19 mouse cellular contexts compared by ENCODE assay signal in the genomic region with DNA sequence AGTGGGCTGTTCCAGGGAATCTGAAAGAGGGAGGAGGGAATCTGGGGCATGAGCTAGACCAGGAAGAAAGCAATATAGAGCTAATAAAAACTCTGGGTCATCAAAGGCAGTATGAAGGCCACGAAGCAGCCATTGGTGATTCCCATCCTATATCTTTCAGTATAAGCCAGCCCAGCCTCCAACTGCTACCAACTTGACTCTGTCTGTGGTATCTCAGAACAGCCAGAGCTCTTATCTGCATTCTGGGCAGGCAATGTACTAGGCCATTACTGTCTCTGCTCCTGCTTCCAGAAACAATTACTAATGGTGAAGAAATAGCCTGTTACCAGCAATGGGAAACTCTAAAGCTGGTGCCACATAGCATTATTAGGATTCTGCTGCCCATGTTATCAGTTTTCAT.
A peak's percentile ranks its signal among the peaks of the same experiment; 100 is the strongest.
DNase-seq lines count a peak whose midpoint lies in the region; ATAC-seq and TF ChIP-seq lines count a peak whose summit lies in the region.
"Had no signal": no experiment of that assay in that cellular context is flagged by ENCODE, and none has a peak within 500 bp of the region (broad histone marks: within the 10 kb centered on the region; RNA-seq: fewer than 3 reads in every experiment).

No protein-coding gene starts in this region.

- DNase-seq in right cerebral cortex, adult 18-20 months, result no peak
- DNase-seq in left cerebral cortex, adult 2 months (ENCODE audit: extremely low spot score in 1 of 2, low spot score in 2 of 2), result no peak
- DNase-seq in thymus, postnatal 25 days, result no peak
- DNase-seq: adrenal gland, adult 2 months; adrenal gland, postnatal 10 days; adrenal gland, postnatal 25 days; cerebellum, adult 11 months; cerebellum, adult 18-20 months; cerebellum, adult 8-10 months; cerebellum, adult 9-11 months; cerebellum, postnatal 14 days; cerebellum, postnatal 36 days had no signal

- no peaks in the 10 kb centered on the region for H3K9me3 ChIP-seq in intestine, embryonic 15.5 days
- no peaks in the 10 kb centered on the region for H3K9me3 ChIP-seq in intestine, postnatal 0 days (ENCODE audit: control insufficient read depth)
- H3K9me3 ChIP-seq: embryonic facial prominence, embryonic 10.5 days; embryonic facial prominence, embryonic 12.5 days had no signal

- no peak overlapping the region for H3K27ac ChIP-seq in intestine, embryonic 15.5 days
- no peak overlapping the region for H3K27ac ChIP-seq in intestine, postnatal 0 days (ENCODE audit: low read depth, low read length)
- H3K27ac ChIP-seq in left cerebral cortex, adult 2 months, result no peak overlapping the region
- H3K27ac ChIP-seq: embryonic facial prominence, embryonic 10.5 days; embryonic facial prominence, embryonic 12.5 days had no signal

- ATAC-seq in intestine, embryonic 15.5 days, result peak; percentile 43; the same call in 1 of the 2 replicates
- peak; percentile 57; the same call in 1 of the 2 replicates for ATAC-seq in intestine, postnatal 0 days
- ATAC-seq in megakaryocyte-erythroid progenitor cell, adult 5-6 weeks (replicated peaks; ENCODE audit: low FRiP score, low TSS enrichment, poor library complexity, severe bottlenecking), result peak; percentile 99
- ATAC-seq: forebrain, embryonic 14.5 days; forebrain, embryonic 16.5 days had no signal

- H3K4me3 ChIP-seq in intestine, embryonic 15.5 days (replicated peaks), result no peak overlapping the region
- H3K4me3 ChIP-seq in intestine, postnatal 0 days (ENCODE audit: low read depth, low read length), result no peak overlapping the region
- no peak overlapping the region for H3K4me3 ChIP-seq in left cerebral cortex, adult 2 months
- H3K4me3 ChIP-seq: embryonic facial prominence, embryonic 10.5 days; embryonic facial prominence, embryonic 12.5 days had no signal

- no peaks in the 10 kb centered on the region for H3K36me3 ChIP-seq in intestine, embryonic 15.5 days
- no peaks in the 10 kb centered on the region for H3K36me3 ChIP-seq in intestine, postnatal 0 days (ENCODE audit: control insufficient read depth, insufficient read depth)
- H3K36me3 ChIP-seq: embryonic facial prominence, embryonic 10.5 days; embryonic facial prominence, embryonic 12.5 days had no signal

- no peaks in the 10 kb centered on the region for H3K4me1 ChIP-seq in intestine, embryonic 15.5 days (replicated peaks)
- 0 out of 2 replicates have a peak, but pooled peaks cover 3% of the 10 kb centered on the region for H3K4me1 ChIP-seq in intestine, postnatal 0 days (replicated peaks; ENCODE audit: control insufficient read depth, insufficient read depth, low read length)
- H3K4me1 ChIP-seq: embryonic facial prominence, embryonic 10.5 days; embryonic facial prominence, embryonic 12.5 days had no signal

- WGBS in intestine, embryonic 15.5 days, result 48% methylated on average over 1 of the region's 1 CpGs
- WGBS in intestine, postnatal 0 days, result 16% methylated on average over 1 of the region's 1 CpGs

- intact Hi-C loops in left cerebral cortex, adult 2 months (cut with DNase I), result no loop called here

- no peaks in the 10 kb centered on the region for H3K27me3 ChIP-seq in intestine, embryonic 15.5 days (replicated peaks)
- H3K27me3 ChIP-seq in intestine, postnatal 0 days (replicated peaks; ENCODE audit: control insufficient read depth, insufficient read depth, low read length), result no peaks in the 10 kb centered on the region
- H3K27me3 ChIP-seq: embryonic facial prominence, embryonic 12.5 days had no signal

- no peak overlapping the region for H3K9ac ChIP-seq in intestine, embryonic 15.5 days
- H3K9ac ChIP-seq in intestine, postnatal 0 days (ENCODE audit: low read depth, low read length), result no peak overlapping the region
- H3K9ac ChIP-seq: embryonic facial prominence, embryonic 12.5 days had no signal

- no peak for TF ChIP-seq CTCF in intestine, postnatal 0 days (IDR thresholded peaks at IDR 0.05; ENCODE audit: low read depth)
- TF ChIP-seq CTCF in left cerebral cortex, adult 2 months (IDR thresholded peaks at IDR 0.05), result no peak

- H3K4me2 ChIP-seq in intestine, embryonic 15.5 days (replicated peaks), result no peak overlapping the region
- no peak overlapping the region for H3K4me2 ChIP-seq in intestine, postnatal 0 days (replicated peaks; ENCODE audit: low read depth)
- H3K4me2 ChIP-seq: embryonic facial prominence, embryonic 12.5 days had no signal

Comparison
In these comparisons a context has a peak if more than half of its experiments do, and no peak if none do; other contexts are left out.
1. ATAC-seq: peak in every context shown above with its lines; median percentile 99 in megakaryocyte-erythroid progenitor cell, adult 5-6 weeks; 57 in intestine, postnatal 0 days; 43 in intestine, embryonic 15.5 days.